Mouse (Mus musculus) central nervous system, embryonic 18 days (tissue): ENCODE results near the gene Zfp9. TPM values are rescaled to one million over a fixed set of nuclear protein-coding genes. Genes with fewer than 3 reads are reported as not detected.

Source experiments
- polyA plus RNA-seq: library from polyadenylated mRNA; depleted of rRNA; stranded (reverse); fragments of >200 nt; gene quantifications from 2 replicates; pipeline ENCODE4 v1.2.3, GENCODE M21; 2012; rRNA removed

Zfp9 gene
- polyA plus RNA-seq: 18.9 and 19.7 TPM in 2 replicates

GRCm38 (mm10) chr6:118478957-118479708 is at the start of gene Zfp9:
TSS of gene Zfp9 (minus strand) at chr6:118479320.

GRCm38 (mm10) chr6:118455042-118455631 is 24.0 kb downstream of the Zfp9 start, which contains the start of gene Zfp248:
TSS of gene Zfp248 (minus strand) at chr6:118455528.

GRCm38 (mm10) chr6:118419050-118419920 is 59.8 kb downstream of the Zfp9 start, which contains the start of gene Bms1:
TSS of gene Bms1 (minus strand) at chr6:118419474.

Other genes with a start within 250 kb of the Zfp9 start
- 18.0 and 18.6 TPM in 2 replicates for gene Bms1, start 59.8 kb downstream of the Zfp9 start, polyA plus RNA-seq
- 8.0 and 8.8 TPM in 2 replicates for gene Zfp248, start 23.8 kb downstream of the Zfp9 start, polyA plus RNA-seq
- 11.2 and 12.3 TPM in 2 replicates for gene Ankrd26, start 82.9 kb upstream of the Zfp9 start, polyA plus RNA-seq